Mouse (Mus musculus): ENCODE data around the gene Pitpna.
A peak's percentile ranks its signal among the peaks of the same experiment; 100 is the strongest.

GRCm38 (mm10) chr11:75653781-75654470 is 66.0 kb downstream of the Pitpna start:
- peak; percentile 82; the same call in 1 of the 2 replicates for TF ChIP-seq EP300 (IDR thresholded peaks at IDR 0.05; ENCODE audit: low read depth)
- no peak for TF ChIP-seq CTCF (IDR thresholded peaks at IDR 0.05; ENCODE audit: low read depth)

All from heart, postnatal 0 days (tissue).